Mouse (Mus musculus) telencephalon, adult 2 months (tissue): ENCODE results near the gene Trim41.
A peak's percentile ranks its signal among the peaks of the same experiment; 100 is the strongest.
"Not testable (repeated sequence)": the region's sequence is repeated elsewhere in the genome, so short reads cannot be mapped to it uniquely, and the experiment has no call there.

Source experiments
- DNase-seq: peaks from one replicate; pipeline ENCODE4 v3.0.0-alpha.2; 2011; ENCODE audit warnings: low read depth, low spot score

Gene Trim41

DNA sequence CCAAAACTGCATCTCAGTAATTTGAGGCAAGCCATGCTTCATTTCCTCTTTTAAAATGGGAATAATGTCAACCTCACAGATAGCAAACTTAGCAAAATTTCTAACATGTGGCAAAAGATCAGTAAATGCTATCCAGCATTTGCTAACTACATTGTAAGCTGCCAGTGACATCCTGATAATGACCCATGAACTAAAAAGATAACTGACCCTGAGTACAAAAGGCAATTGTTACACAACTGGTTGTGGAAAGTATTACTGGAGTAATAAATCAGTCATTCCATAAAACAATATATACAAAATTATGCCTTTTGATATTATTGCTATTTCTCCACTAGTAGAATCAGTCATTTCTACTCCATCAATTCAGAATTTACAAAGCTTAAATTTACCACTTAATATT, 3.4 kb downstream of the Trim41 start:
- DNase-seq: no peak

DNA sequence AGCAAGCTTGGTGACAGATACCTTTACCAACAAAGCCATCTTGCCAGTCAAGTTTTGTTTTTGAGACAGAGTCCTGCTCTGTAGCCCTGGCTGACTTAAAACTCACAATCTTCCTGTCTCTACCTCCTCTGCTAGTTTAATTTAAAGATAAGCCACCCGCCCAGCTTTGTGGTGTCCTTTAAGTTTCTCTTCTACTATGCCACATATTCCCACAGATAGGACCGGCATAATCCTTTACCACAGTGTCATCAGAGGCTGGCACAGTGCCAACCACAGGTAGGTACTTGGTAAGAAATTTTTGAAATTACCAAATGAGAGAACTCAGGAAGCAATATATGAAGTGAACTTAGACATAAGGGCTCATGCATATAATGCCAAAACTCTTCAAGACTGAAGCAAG, 7.0 kb downstream of the Trim41 start:
- DNase-seq: no peak

DNA sequence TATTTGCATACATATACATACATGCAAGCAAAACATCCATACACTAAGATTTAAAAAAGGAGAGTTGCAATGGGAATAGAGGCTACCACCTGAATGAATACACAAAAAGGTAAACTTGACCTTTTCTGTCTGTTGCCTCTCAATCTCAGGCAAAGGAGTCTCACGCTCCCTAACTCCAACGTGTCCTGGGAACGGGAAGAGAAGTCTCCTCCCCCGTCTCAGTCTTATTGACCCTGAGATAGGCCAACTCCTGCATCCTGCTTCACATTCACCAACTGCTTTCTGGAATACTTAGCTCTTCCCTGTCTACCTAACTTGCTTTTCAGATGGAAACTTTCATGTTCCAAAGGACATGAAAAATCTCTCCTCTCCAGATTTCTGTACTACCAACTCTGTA, 7.7 kb downstream of the Trim41 start:
- no peak for DNase-seq

DNA sequence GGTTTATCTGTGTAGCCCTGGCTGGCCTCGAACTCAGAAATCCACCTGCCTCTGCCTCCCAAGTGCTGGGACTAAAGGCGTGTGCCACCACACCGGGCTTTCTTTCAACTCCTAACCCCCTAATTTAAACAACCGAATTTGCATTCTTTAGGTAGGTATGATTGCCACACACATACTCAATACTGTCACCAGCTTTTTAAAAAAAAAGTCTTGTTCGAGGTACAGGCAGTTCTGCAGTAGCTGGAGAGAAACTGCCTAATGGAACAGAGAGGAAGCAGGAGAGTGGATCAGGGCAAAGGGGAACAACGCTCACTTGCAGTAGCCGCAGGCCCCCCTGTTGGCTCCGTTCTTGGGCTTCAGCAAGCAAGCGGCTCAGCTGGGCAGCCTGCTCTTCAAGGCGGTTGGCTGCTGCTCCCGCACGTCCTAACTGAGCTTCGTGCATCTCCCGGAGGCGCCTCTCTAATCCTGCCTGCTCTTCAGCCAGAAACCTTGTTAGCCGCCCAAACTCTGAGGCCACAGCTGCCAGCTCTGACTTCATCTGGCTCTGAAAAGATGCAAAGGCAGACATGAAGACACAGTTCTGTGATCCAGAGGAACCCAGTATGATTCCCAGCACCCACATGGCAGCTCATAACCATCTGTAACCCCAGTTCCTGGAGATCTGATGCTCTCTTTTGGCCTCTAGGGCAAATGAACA, 8.3 kb downstream of the Trim41 start:
- no peak for DNase-seq

DNA sequence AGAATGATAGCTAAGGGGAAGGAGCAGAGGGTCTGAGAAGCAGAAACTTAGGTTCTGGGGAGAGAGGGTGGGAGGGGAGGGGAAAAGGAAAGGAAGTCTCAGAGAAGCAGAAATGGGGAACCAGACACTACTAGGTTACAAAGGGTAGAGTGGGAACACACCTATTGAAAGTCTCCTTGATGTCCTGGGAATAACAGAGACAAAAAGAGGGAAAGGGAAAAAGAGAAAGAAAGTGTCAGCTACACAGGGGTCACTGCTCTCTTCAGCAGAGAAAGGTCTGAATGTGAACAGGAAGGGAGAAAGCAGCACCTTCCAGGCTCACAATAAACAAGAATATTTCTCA, 8.9 kb downstream of the Trim41 start:
- no peak for DNase-seq

DNA sequence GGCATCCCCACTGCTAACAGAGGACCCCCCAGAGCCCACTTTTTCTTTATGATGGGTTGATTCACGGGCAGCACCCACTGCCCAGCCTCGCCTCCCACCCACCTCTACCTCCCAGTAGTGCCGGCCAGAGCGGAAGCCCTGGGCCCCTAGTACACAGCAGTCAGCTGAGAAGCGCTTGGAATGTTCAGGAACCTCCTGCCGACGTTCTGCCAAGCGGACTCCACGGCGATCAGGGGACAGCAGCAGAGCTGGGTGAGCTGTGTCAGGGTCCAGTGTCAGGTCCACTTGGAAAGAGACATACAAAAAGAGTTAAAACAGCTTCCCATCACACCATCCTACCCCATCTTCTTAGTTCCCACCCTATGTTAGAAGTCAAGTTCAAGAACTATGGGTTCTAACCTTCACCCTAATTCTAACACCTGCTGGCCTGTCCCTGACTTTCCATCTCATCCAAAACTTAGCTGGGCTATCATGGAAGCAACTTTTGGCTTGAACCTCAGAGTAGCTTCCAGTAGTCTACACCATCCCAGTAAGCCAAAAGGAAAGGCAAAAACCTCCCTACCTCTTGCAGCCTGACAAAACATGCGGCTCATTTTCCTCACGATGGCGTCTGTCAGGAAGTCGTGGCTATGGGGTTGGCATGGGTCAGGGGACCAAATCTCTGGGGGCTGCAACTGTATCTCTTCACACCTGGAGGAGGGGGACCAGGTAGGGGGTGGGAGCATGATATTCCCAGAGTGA, 9.4 kb downstream of the Trim41 start:
- DNase-seq: no peak

DNA sequence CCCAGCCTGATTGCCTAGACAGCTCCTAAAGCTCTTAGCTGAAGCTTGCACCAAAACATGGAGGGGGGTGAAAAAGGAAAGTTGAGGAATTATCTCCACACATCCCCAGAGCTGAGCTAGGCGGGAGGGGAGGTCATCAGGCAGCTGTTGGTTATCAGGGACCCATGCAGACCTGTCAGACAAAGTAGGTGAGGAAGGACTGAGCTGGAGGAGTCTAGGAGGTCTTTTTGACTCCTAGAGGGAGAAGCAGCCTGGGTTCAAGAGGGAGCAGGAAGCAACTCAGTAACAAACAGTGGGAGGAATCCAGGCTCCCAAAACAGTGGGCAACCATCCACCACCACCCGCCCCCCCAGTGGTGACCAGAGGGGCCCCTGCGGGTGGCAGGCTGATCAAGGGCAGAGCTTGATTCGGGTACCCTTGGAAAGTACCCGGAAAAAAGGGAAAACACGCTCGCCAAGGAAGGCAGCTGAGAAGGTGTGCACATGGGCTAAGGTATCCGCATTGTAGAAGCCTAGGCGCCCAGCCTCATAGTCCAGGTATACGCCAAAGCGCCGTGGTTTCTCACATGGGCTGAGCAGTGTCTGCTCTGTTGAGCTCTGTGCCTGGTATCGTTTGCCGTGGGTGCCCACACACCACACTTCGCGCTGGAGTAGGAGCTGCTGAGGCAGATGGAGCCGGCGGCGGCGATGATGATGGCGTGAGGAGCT, 10.1 kb downstream of the Trim41 start:
- DNase-seq: no peak

DNA sequence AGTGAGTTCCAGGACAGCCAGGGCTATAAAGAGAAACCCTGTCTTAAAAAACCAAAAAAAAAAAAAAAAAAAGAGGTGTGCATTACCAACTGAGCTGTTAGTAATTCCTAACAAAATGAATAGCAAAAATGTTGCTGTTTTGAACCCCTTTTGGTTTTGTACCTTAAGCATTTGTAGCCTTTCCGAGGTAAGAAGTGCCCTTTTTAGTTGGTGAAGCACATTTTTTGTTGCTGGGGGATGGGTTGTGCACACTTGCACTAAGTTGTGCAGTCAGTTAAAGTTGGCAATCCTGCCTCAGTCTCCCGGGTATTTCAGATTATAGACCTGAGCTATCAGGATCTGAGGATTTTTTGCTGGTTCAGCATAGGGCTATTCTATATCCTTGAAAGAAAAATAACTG, 12.2 kb downstream of the Trim41 start:
- no peak for DNase-seq

DNA sequence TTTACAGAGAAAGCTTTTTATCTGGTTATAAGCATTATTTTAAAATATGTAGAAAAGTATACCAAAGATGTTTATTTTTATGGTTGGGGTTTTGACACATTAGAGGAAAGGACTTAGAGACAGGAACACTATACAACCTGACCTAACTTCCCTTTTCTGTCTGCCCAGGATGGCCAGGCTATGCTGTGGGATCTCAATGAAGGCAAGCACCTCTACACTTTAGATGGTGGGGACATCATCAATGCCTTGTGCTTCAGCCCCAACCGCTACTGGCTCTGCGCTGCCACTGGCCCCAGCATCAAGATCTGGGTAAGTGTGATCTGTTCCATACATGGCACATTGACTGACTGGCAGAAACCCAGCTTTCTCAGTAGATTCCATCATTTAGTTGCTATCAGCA, 13.2 kb downstream of the Trim41 start:
- DNase-seq: no peak

DNA sequence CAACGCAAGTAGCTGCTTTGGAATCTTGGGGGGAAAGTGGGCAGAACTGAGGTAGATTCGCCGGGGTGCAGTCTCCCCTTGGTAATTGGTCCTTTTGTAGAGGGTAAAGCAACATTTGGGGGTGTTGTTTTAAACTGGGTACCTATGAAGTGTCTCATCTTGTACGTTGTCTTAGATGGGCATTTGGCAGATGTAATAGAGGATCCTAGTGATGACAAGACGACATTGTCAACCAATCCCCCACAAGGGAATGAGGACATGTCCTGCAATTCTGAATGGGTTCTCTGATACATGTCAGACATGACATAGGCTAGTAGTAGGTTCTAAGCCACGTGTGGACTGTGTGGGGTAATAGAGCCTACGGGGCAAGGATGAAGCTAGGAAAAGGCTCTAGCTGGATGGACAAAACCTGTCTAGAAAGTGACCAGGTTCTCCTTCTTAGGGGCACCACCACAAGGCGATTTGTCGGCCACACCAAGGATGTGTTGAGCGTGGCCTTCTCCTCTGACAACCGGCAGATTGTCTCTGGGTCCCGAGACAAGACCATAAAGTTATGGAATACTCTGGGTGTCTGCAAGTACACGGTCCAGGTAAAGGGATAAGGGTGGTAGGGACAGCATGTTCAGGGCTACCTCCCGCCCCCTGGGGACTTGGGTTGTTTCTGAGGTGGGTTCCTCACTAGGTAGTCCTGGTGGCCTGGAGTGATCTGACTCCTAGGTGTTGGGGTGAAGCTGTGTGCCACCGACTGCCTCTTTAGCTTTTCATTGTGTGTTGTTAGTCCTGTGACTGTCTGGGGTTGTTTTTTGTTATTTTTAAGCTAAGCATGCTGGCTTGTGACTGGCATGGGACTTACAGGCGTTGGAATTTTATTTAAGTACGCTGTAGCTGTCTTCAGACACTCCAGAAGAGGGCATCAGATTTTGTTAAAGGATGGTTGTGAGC, 15.1 kb downstream of the Trim41 start:
- DNase-seq: no peak

DNA sequence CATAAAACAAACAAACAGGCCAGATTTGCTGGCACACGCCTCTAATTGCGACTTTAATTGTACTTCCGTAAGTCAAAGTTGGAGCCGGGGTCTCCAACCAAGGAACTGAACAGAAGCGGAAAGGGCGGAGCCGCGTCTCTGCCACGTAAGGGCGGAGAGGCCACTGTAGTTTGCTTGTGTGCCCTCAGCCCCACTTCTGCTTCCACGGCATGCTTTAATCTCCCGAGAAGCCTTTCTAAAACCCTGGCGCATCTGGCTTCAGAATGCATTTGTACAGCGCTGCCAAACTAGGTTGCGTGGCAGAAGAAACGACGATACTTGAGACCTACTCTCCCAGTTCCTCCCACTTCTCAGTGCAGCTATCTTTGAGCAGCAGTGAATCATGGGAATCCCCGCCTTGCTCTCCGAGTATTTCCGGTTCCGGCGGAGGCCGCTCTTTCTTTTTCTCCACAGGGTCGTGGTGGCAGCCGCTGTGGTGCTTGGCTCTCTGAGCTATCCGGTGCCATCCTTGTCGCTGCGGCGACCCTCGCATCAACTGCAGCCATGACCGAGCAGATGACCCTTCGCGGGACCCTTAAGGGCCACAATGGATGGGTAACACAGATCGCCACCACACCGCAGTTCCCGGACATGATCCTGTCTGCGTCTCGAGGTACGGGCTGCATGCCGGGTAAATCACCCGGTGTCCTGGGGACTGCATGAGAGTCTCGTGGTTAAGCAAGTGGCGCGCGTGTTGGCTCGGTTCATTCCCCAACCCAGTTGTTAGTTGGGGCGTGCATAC, 17.0 kb downstream of the Trim41 start, which contains the start of gene Rack1:
Rack1 (plus strand) TSS at position 412 of the 781 bp plus-strand sequence.
- DNase-seq: peak; percentile 98

DNA sequence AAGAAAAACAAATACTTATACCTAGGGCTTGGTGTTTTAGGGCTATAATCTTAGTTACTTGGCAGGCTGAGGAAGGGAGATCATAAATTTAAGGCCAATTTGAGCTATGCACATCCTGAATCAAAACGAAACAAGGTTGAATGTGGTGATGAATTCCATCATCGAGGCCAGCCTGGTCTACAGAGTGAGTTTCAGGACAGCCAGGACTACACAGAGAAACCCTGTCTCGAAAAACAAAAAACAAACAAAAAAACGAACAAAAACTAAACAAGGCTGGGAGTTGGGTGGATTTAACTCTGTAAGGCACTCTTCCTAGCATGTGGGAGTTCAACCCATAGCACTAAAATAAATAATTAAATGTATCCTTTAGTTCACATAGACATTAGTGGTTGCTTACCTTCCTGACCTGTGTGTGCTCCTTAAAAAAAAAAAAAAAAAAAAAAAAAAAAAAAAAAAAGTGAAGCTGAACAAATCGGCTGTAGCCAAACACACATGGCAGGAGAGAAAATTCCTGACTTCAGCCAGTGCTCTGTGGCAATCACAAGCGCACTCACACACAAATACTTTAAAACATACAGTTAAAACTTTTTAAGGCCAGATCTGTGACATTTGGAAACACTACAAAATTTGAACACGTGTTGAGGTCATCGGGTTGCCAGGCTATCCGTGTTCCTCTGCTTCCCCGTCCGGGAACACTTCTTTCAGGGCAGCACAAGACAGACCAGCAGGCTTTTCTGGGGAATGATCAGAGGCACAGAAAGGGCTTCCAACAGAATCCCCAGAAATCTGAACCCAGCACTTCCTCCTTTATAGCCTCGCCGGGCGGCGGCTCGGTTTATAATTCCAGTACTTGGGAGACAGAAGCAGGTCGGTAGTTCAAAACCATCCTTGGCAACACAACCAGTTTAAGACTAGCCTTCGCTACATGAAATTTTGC, 17.9 kb downstream of the Trim41 start:
- no peak for DNase-seq

DNA sequence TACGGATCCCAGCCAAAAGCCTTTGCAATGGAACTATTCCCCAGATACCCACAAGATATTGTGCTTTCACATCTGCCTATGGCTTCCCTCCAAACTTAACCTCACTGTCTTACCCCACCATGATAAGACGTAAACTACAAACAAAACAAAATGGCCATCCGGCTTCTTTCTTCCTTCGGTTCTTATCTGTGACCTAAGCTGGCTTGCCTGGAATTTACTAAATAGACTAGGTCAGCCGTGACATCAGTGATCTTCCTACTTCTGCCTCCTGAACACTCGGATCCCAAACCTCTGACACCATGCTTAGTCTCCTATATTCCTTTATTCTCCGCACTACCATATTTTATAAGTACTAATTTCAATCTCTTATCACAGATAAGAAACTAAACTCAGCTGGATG, 18.8 kb downstream of the Trim41 start:
- no peak for DNase-seq

DNA sequence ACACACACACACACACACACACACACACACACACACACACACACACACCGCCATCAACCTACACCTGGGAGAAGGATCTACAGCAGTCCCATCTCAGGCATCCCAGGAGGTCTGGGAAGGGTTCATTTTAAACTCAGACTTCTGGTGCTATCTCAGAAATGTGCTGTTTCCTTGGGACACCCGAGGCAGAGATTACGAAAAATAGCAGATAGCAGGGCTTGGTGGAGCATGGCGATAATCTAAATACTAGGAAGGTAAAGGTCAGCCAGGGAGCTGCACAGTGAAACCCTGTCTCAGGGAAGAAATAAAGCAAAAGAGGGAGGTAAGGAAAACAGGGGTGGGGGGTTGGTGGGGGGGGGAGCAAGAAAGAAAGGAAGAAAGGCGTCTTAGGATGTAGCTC, 19.9 kb downstream of the Trim41 start:
- no peak for DNase-seq

DNA sequence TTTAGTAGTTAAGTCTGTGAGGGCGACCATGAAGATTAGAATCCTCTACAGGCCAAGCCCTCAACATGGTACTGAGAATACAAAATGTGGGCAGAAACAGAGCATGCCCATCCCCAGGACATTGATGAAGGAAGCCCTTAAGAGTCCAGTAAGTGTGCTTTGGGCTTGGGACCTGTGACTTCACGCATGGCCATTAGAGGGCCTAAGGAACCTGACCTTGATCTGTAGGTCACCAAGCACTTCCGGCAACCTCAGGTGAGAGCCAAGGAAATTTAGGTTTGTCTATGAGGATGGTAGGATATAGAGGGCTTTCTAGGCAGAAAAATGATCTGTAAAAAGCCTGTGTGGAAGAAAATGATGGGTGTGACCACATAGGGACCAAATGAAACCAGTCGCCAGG, 20.9 kb downstream of the Trim41 start:
- DNase-seq: no peak

DNA sequence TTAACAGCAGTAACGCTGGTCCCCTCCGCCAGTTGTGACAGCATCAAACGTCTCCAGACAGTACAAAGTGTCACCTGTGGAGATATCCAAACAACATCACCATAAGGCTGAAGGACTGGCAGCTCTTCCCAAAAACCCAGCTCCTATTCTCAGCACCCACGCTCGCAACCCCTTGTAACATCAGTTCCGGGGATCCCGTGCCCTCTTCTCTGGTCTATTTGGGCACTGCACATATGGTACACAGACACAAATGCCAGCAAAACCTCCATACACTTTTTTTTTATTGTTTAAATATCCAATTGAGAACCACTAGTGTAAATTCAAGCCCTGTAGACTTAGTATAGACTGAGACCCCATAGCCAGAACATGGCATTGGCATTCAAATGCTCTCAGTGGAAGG, 21.9 kb downstream of the Trim41 start:
- no peak for DNase-seq

DNA sequence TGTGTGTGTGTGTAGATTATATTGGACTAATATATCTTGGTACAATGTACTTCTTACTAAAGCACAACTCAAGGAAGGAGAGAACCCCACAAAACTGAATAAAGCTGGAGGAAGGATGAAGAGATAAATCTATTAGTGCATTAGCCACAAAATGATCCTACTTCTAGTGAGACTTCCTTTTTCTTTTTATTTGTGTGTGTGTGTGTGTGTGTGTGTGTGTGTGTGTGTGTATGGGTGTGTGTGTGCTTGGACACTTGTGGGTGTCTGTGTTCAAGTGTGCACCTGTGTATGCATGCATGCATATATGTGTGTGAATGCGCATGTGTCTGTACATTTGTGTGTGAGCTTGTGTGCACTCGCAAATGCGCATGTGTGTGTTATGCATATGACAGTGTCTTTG, 24.0 kb downstream of the Trim41 start:
- DNase-seq: no peak

DNA sequence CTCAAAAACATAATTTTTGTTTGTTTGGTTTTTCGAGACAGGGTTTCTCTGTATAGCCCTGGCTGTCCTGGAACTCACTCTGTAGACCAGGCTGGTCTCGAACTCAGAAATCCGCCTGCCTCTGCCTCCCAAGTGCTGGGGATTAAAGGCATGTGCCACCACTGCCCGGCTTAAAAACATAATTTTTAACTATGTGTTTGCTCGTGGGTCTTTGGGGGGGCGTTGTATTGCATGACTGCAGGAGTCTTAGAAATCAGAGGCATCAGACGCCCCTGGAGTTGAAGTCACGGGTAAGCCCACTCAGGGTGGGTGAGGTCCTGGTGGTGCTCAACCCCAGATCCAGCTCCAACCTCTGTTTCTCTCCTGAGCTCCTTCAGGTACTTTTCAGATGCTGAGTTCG, 25.3 kb downstream of the Trim41 start:
- DNase-seq: not testable (repeated sequence)

DNA sequence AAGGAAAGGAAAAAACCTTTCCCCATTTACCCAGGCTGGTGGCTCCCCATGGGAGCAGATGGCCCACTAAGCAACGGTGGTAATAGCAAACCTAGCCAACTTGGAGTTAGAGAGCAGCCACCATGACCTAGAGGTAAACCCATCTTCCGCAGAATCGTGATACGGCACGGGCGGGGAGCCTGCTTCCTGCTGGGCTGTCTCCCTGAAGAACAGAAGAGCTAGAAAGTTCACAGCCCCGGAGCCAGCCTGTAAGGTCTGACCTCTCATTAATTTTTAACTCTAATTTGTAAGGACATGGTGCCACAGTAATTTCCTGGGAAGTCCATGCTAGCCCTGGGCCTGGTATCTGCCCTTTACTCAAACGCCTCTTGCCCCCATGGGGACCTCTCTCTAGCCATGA, 26.2 kb downstream of the Trim41 start:
- no peak for DNase-seq
